Mouse (Mus musculus) heart, postnatal 0 days (tissue): ENCODE measurements around the gene Gcm1. TPM values are rescaled to one million over a fixed set of nuclear protein-coding genes. Genes with fewer than 3 reads are reported as not detected.

Experiments used
- ATAC-seq: fragments of 200-750 bp; cut with Nextera tagmentation; 2 replicates; pipeline ENCODE4 v1.8.0; 2017; ENCODE audit warnings: low read depth, moderate number of reproducible peaks, moderate library complexity; ENCODE audit not compliant: insufficient read depth
- DNase-seq: peaks from one replicate; pipeline ENCODE4 v3.0.0-alpha.2; 2016; ENCODE audit warnings: low spot score
- H3K27ac ChIP-seq: fragments of 300-500 bp; sonication (generic); 2 replicates; pipeline ENCODE4 v1.5.1; 2014; ENCODE audit warnings: low read depth, mild to moderate bottlenecking
- H3K27me3 ChIP-seq: fragments of 300-500 bp; sonication (generic); 2 replicates; pipeline ENCODE4 v1.6.1; 2014; ENCODE audit warnings: low read length, mixed read lengths; ENCODE audit not compliant: control insufficient read depth, insufficient read depth
- H3K36me3 ChIP-seq: fragments of 300-500 bp; sonication (generic); replicated peaks from 2 replicates; pipeline ENCODE4 v1.6.1; 2014; ENCODE audit warnings: low read length, mixed read lengths; ENCODE audit not compliant: control insufficient read depth, insufficient read depth
- H3K4me1 ChIP-seq: fragments of 300-500 bp; sonication (generic); 2 replicates; pipeline ENCODE4 v1.6.1; 2014; ENCODE audit warnings: antibody characterized with exemption; ENCODE audit not compliant: control insufficient read depth, insufficient read depth
- H3K4me2 ChIP-seq: fragments of 300-500 bp; sonication (generic); 2 replicates; pipeline ENCODE4 v1.6.1; 2014; ENCODE audit warnings: low read depth, mild to moderate bottlenecking, low read length, moderate library complexity
- H3K4me3 ChIP-seq: fragments of 300-500 bp; sonication (generic); 2 replicates; pipeline ENCODE4 v1.5.1; 2014; ENCODE audit warnings: low read depth, low read length
- H3K9ac ChIP-seq: fragments of 300-500 bp; sonication (generic); replicated peaks from 2 replicates; pipeline ENCODE4 v1.6.1; 2014; ENCODE audit warnings: low read depth, low read length, mixed read lengths
- H3K9me3 ChIP-seq: fragments of 300-500 bp; sonication (generic); replicated peaks from 2 replicates; pipeline ENCODE4 v1.6.1; 2016; ENCODE audit warnings: low read length; ENCODE audit not compliant: control insufficient read depth
- CTCF ChIP-seq: IDR thresholded peaks from 2 replicates; pipeline ENCODE4 v1.5.1; 2016; ENCODE audit warnings: antibody characterized with exemption, control low read depth, low read depth
- EP300 ChIP-seq: IDR thresholded peaks from 2 replicates; pipeline ENCODE4 v1.6.1; 2016; ENCODE audit warnings: antibody characterized with exemption, low read depth
- WGBS: fragments of 180-500 bp; shearing (Covaris S2); extraction: QIAGEN DNeasy Blood & Tissue Kit; methylation state at CpG from one replicate; pipeline ENCODE4 v1.1.7; 2014; 5-methylcytosine and 5-hydroxymethylcytosine counted together
- polyA plus RNA-seq: library from polyadenylated mRNA; unstranded; fragments of >200 nt; fragmentation: Nextera tagmentation; extraction: Ambion mirVana; gene quantifications from 2 replicates; pipeline ENCODE4 v1.2.1, GENCODE M21; 2015
- total RNA-seq: library from RNA; depleted of rRNA; stranded (reverse); fragments of >200 nt; gene quantifications from 2 replicates; pipeline ENCODE4 v1.2.3, GENCODE M21; 2014; ENCODE audit warnings: low replicate concordance

Gcm1 gene
- total and polyA plus RNA-seq, 2 experiments from 2014 or later: not detected

DNA sequence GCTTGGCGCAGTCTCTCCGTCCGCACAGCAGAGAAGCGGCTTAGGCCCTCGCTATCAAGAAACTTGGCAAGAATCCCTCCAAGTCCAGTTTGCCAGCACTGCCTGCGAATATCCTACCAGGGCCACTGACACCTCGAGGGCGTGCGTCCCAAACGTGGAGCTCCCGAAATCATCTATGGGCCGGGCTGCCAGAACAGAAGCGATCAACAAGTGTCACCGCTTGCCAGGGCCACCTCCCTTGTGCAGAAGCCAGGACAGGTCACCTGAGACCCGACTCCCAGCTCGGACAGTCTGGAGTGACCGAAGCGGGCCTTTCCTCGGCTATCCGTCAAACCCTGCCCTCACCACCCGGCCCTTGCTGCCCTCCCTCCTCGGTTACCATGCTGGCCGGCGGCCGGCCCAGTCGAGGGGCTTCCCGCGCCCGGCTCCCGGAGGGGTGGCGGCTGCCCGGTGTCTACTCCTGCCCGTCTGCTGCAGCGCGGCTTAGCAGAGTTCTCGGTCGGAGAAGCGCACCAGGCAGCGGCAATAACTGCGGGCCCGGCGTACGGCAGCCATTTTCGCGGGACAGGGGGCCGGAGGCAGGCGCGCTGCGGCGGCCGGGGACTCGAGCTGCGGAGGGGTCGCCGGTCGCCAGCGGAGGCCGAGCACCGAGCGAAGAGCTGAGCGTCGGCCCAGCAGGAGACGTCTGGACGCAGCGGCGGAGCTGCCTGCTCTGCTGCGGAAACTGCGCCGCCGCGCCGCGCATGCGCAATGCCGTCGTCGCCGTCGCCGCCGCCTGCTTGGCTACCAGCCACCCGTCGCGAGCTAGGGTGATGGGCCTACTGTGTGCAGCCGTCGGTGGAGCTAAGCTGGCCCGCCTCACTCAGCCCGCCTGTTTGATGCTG is 56.4 kb downstream of the Gcm1 start:
- H3K4me1 ChIP-seq: peaks cover 11% of the 10 kb centered on the region; the same call in 1 of the 2 replicates
- DNase-seq: peak; percentile 92
- peak; percentile 66 for ATAC-seq
- under 1% methylated on average over 85 of the region's 88 CpGs for WGBS
- H3K4me2 ChIP-seq: peak overlapping the region; percentile 84
- TF ChIP-seq EP300 (no peak), CTCF (no peak)
- H3K27ac ChIP-seq: peak overlapping the region; percentile 99
- H3K36me3 ChIP-seq: peaks cover 25% of the 10 kb centered on the region
- H3K27me3 ChIP-seq: no peaks in the 10 kb centered on the region
- peak overlapping the region; percentile 96 for H3K4me3 ChIP-seq
- peak overlapping the region; percentile 97 for H3K9ac ChIP-seq
- H3K9me3 ChIP-seq: no peaks in the 10 kb centered on the region

DNA sequence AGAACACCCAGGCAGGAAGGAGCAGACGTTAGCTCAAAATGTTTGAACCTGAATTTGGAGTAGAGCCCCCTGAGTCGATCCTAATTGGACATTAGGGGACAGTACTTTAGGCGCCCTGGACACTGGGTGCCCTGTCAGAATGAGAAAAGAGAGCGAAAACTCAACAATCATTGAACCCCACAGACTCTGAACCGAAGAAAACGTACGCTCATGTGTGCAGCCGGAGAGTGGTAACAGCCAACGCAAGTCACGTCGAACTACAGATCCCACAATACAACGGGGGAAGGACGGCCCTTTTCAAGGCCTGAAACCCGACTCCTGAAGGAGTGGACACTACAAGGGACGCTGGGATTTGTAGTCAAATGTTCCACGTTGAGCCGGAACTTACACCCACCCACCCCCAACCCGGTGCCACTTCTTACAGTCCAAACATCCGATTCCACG is 57.1 kb downstream of the Gcm1 start, which contains the start of the genes Fbxo9 and Ick:
Gene Fbxo9, minus strand, starts transcription at position 270 of the 444 bp plus-strand sequence.
Gene Ick, plus strand, starts transcription at position 397 of the 444 bp plus-strand sequence.
- under 1% methylated on average over 20 of the region's 20 CpGs for WGBS
- Histone ChIP-seq H3K27ac (peak within 1 kb of the TSS; percentile 99), H3K4me1 (peaks cover 11% of the 10 kb centered on the region; the same call in 1 of the 2 replicates), H3K4me2 (peak within 1 kb of the TSS; percentile 84), H3K4me3 (peak within 1 kb of the TSS; percentile 96), H3K27me3 (no peaks in the 10 kb centered on the region), H3K9me3 (no peaks in the 10 kb centered on the region), H3K36me3 (peaks cover 18% of the 10 kb centered on the region), H3K9ac (peak within 1 kb of the TSS; percentile 97)
- TF ChIP-seq CTCF: no peak
- no peak for TF ChIP-seq EP300
- DNase-seq (peak; percentile 97), ATAC-seq (peak; percentile 87)

DNA sequence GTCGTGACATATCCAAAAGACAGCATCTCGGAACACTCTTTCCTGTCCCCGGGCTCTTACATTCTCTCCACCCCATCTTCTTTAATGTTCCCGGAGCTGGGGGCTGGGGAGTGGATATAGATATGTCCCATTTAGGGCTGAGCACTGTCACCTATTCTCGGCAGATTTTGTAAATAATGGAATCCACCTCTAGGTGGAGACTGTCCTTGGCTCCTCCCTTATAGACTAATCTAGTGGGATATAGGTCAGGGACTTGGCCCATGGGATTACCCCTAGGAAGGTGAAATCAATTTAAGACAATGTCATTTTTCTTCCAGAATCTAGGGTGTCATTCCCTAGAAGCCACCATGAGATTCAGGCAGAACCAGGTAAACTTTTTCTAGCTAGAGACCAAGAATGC is 57.9 kb downstream of the Gcm1 start:
- Histone ChIP-seq H3K4me2 (peak overlapping the region; percentile 84), H3K9me3 (no peaks in the 10 kb centered on the region), H3K4me3 (peak overlapping the region; percentile 96), H3K4me1 (peaks cover 18% of the 10 kb centered on the region; the same call in 1 of the 2 replicates), H3K36me3 (0 out of 2 replicates have a peak, but pooled peaks cover 10% of the 10 kb centered on the region), H3K9ac (peak overlapping the region; percentile 45; the same call in 1 of the 2 replicates), H3K27me3 (no peaks in the 10 kb centered on the region), H3K27ac (no peak overlapping the region)
- 39% methylated on average over 5 of the region's 5 CpGs for WGBS
- no peak for TF ChIP-seq EP300
- peak; percentile 17; the same call in 1 of the 2 replicates for TF ChIP-seq CTCF
- ATAC-seq: no peak
- no peak for DNase-seq

DNA sequence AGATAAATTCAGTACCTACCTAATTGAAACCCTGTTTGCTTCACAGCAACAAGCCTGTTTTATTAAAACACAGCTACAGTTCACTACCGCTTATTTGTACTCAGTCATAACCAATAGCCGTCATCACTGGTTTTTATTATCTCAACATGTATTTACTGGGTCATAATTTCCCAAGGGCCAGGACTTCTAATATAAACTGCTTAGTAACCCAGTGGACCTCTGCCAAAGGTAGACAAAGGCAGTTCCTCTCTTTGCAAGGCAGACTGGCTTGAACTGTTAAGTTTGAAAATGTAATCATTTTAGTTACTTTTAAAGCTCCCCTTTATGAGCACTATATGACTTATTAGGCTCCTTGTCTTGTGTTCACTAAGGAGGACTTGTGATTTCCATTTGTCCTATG is 59.7 kb downstream of the Gcm1 start:
- H3K36me3 ChIP-seq: 0 out of 2 replicates have a peak, but pooled peaks cover 3% of the 10 kb centered on the region
- H3K27ac ChIP-seq: no peak overlapping the region
- H3K9me3 ChIP-seq: no peaks in the 10 kb centered on the region
- no peak for TF ChIP-seq CTCF
- no peak for TF ChIP-seq EP300
- H3K4me2 ChIP-seq: no peak overlapping the region
- no peaks in the 10 kb centered on the region for H3K27me3 ChIP-seq
- H3K4me1 ChIP-seq: peaks cover 29% of the 10 kb centered on the region
- no peak overlapping the region for H3K4me3 ChIP-seq
- no peak for ATAC-seq
- WGBS: 68% methylated on average over 2 of the region's 2 CpGs
- no peak overlapping the region for H3K9ac ChIP-seq
- DNase-seq: no peak

DNA sequence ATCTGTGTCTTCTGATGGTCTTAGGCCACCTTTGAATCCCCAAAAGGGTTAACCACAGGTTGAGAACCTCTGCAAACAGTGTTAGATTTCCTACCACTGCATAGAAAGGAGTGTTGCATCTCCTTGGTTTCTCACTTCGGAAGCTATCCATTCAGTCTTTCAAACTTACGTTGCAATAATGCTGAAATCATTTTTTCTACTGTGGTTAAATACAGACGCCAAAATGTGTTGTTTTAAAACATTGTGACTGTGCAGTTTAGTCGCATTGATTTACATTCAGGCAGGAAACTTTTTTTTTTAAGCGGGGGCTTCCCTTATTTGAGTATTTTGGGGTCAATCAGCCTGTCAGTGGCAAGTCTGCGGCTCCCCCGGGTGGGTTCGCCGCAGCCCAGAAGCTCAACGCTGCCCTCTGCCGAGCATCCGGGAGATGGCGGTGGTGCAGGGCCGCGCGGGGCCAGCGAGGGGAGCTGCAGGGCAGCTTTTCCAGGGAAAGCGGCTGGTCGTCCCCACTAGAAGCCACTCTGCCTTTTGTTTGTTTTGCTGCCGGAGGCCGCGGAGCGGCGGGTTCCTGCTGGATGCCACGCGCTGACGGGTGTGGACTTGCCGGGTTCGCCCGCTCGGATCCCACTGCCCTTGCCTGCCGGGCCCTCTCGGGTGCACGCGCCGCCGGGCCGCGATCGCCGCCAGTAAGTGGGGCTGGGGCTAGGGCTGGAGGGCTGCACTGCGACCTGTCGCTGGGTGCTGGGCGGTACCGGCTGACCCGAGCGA is 61.2 kb downstream of the Gcm1 start:
- no peaks in the 10 kb centered on the region for H3K27me3 ChIP-seq
- H3K9me3 ChIP-seq: no peaks in the 10 kb centered on the region
- WGBS: 1% methylated on average over 47 of the region's 47 CpGs
- peak overlapping the region; percentile 94 for H3K9ac ChIP-seq
- TF ChIP-seq EP300: peak; percentile 77; the same call in 1 of the 2 replicates
- TF ChIP-seq CTCF: peak; percentile 99
- peak overlapping the region; percentile 92 for H3K4me3 ChIP-seq
- H3K4me2 ChIP-seq: peak overlapping the region; percentile 75
- H3K36me3 ChIP-seq: no peaks in the 10 kb centered on the region
- ATAC-seq: peak; percentile 78
- H3K4me1 ChIP-seq: peaks cover 19% of the 10 kb centered on the region
- peak; percentile 92 for DNase-seq
- H3K27ac ChIP-seq: peak overlapping the region; percentile 92
